Mouse (Mus musculus): ENCODE results near the gene Ncbp3.

DNA sequence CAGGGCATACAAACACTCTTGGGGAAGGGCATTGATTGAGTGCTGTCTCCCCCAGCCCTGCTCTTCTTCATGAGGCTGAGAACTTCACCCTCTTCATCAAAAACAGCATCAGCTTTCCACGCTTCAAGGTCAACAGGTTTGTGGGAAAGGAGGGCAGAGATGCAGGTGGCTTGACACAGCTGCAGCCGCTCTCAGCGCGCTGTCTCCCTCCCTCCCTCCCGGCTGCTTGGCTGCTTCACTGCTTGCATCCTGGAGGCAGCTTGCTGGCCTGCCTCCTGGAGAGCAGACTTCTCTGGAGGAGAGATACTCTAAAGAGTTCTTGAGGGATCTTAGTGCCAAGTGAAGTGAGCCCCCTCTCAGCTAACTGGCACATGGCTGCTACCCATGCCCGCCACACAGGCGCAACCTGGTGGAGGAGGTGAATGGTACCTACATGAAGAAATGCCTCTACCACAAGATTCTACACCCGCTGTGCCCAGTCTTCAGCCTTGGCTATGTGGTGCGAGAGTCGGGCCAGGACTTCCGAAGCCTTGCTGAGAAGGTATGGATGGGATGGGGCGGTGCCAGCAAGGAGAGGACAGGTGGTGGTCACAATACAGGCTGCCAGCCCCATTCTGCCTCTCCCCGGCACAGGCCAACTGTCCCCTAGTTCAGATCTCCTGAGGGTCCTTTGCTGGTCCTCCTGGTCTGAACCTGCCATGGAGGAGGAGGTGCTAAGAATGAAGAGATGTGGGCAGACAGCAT, 37.9 kb upstream of the Ncbp3 start:
- TF ChIP-seq CTCF (conservative IDR thresholded peaks at IDR 0.05 in 1 of 2, IDR thresholded peaks at IDR 0.05 in 1 of 2; ENCODE audit: low read depth in 2 of 2, low read length in 2 of 2) (no peak), MEF2A (IDR thresholded peaks at IDR 0.05; ENCODE audit: borderline replicate concordance, low read depth, low read length) (no peak), POLR2A (IDR thresholded peaks at IDR 0.05; ENCODE audit: low read depth, low read length) (no peak), EP300 (IDR thresholded peaks at IDR 0.05; ENCODE audit: low read length) (no peak), HCFC1 (IDR thresholded peaks at IDR 0.05; ENCODE audit: low read depth, low read length) (no peak), NRF1 (IDR thresholded peaks at IDR 0.05; ENCODE audit: low read depth, low read length) (no peak), ZC3H11A (IDR thresholded peaks at IDR 0.05; ENCODE audit: low read depth, low read length) (no peak), JUN (IDR thresholded peaks at IDR 0.05; ENCODE audit: insufficient read depth, low read depth, low read length) (no peak), E2F4 (IDR thresholded peaks at IDR 0.05; ENCODE audit: insufficient replicate concordance, low read depth, low read length) (no peak), PAX5 (IDR thresholded peaks at IDR 0.05; ENCODE audit: low read length) (no peak; the same call in 1 of the 2 replicates), TBP (conservative IDR thresholded peaks at IDR 0.05; ENCODE audit: low read depth, low read length) (no peak)

Measured in CH12.LX (cell line).